Mouse (Mus musculus): ENCODE data around the gene Krt6b. TPM values are rescaled to one million over a fixed set of nuclear protein-coding genes. Genes with fewer than 3 reads are reported as not detected.

Gene Krt6b
- 14.7 and 18.5 TPM in 2 replicates for polyA plus RNA-seq (2015; fragmentation: Nextera tagmentation; extraction: Ambion mirVana)

DNA sequence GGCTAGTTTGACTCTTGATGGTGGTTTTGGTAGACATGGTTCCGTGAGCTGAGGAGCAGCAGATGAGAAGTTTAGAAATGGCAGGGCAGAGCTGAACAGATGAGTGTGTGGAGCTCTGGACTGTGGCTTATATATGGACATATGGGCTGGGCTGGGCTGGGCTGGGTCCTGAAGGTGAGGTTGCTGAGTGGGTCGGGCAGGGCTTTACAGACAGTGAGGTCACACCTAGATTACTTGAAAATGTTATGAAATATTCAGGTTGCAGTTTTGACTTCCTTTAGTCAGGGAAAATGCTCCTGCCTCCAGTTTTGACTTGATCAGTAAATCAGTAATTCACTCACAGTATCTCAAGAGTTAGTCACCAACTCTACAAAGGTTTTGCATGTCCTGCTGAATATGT, at the start of gene Krt6b:
Gene Krt6b (minus strand): TSS at position 101 of the 400 bp plus-strand sequence.
- H3K36me3 ChIP-seq (ENCODE audit: control insufficient read depth, insufficient read depth, low read length) = no peaks in the 10 kb centered on the region
- H3K9me3 ChIP-seq (replicated peaks; ENCODE audit: control insufficient read depth, low read length) = no peaks in the 10 kb centered on the region
- no peak within 1 kb of the TSS for H3K4me2 ChIP-seq (ENCODE audit: low read depth, low read length)
- H3K4me3 ChIP-seq (replicated peaks; ENCODE audit: low read length) = no peak within 1 kb of the TSS
- no peak within 1 kb of the TSS for H3K27ac ChIP-seq (ENCODE audit: low read length)
- 82% methylated on average over 2 of the region's 2 CpGs for WGBS
- no peaks in the 10 kb centered on the region for H3K4me1 ChIP-seq (ENCODE audit: control insufficient read depth, insufficient read depth, low read length)
- ATAC-seq (ENCODE audit: insufficient read depth, low FRiP score) = no peak
- no peak within 1 kb of the TSS for H3K9ac ChIP-seq (ENCODE audit: low read length)
- no peaks in the 10 kb centered on the region for H3K27me3 ChIP-seq (ENCODE audit: control insufficient read depth, insufficient read depth, low read length)

GRCm38 (mm10) chr15:101724686-101725085, 44.6 kb upstream of the Krt6b start:
- Histone ChIP-seq H3K4me2 (ENCODE audit: low read depth, low read length) (no peak overlapping the region), H3K4me3 (replicated peaks; ENCODE audit: low read length) (no peak overlapping the region), H3K27me3 (ENCODE audit: control insufficient read depth, insufficient read depth, low read length) (no peaks in the 10 kb centered on the region), H3K36me3 (ENCODE audit: control insufficient read depth, insufficient read depth, low read length) (no peaks in the 10 kb centered on the region), H3K4me1 (ENCODE audit: control insufficient read depth, insufficient read depth, low read length) (no peaks in the 10 kb centered on the region), H3K9ac (ENCODE audit: low read length) (no peak overlapping the region), H3K27ac (ENCODE audit: low read length) (no peak overlapping the region), H3K9me3 (replicated peaks; ENCODE audit: control insufficient read depth, low read length) (no peaks in the 10 kb centered on the region)
- WGBS = 33% methylated on average over 5 of the region's 5 CpGs
- no peak for ATAC-seq (ENCODE audit: insufficient read depth, low FRiP score)

DNA sequence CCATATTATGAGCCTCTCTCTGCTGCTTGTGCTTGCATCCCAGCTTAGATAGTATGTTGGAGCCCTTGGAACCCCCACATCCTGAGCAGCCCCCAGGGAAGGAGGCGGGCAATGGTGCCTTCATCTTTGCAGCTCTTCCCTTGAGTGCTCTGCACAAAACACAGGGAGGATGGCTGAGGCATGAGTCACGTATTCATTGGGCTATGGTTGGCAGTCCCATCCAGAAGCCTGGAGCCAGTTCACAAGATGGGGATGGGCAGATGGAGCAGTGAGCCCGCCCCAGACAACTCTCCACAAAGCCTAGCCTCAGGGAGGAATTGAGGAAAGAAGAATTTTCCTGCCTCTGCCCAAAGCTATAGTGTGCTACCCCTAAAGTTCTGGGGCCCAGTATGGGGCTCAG, 35.7 kb upstream of the Krt6b start:
- no peak overlapping the region for H3K4me3 ChIP-seq (replicated peaks; ENCODE audit: low read length)
- WGBS = 54% methylated on average over 3 of the region's 3 CpGs
- peaks cover 3% of the 10 kb centered on the region; the same call in 1 of the 2 replicates for H3K4me1 ChIP-seq (ENCODE audit: control insufficient read depth, insufficient read depth, low read length)
- H3K36me3 ChIP-seq (ENCODE audit: control insufficient read depth, insufficient read depth, low read length) = no peaks in the 10 kb centered on the region
- H3K27me3 ChIP-seq (ENCODE audit: control insufficient read depth, insufficient read depth, low read length) = no peaks in the 10 kb centered on the region
- no peaks in the 10 kb centered on the region for H3K9me3 ChIP-seq (replicated peaks; ENCODE audit: control insufficient read depth, low read length)
- peak overlapping the region; percentile 38; the same call in 1 of the 2 replicates for H3K27ac ChIP-seq (ENCODE audit: low read length)
- H3K9ac ChIP-seq (ENCODE audit: low read length) = no peak overlapping the region
- ATAC-seq (ENCODE audit: insufficient read depth, low FRiP score) = no peak
- H3K4me2 ChIP-seq (ENCODE audit: low read depth, low read length) = no peak overlapping the region

GRCm38 (mm10) chr15:101714356-101714755, 34.3 kb upstream of the Krt6b start:
- H3K36me3 ChIP-seq (ENCODE audit: control insufficient read depth, insufficient read depth, low read length) = no peaks in the 10 kb centered on the region
- H3K4me2 ChIP-seq (ENCODE audit: low read depth, low read length) = no peak overlapping the region
- H3K9me3 ChIP-seq (replicated peaks; ENCODE audit: control insufficient read depth, low read length) = no peaks in the 10 kb centered on the region
- no peaks in the 10 kb centered on the region for H3K27me3 ChIP-seq (ENCODE audit: control insufficient read depth, insufficient read depth, low read length)
- H3K9ac ChIP-seq (ENCODE audit: low read length) = no peak overlapping the region
- peak overlapping the region; percentile 31 for H3K27ac ChIP-seq (ENCODE audit: low read length)
- WGBS = 55% methylated on average over 5 of the region's 5 CpGs
- peaks cover 3% of the 10 kb centered on the region; the same call in 1 of the 2 replicates for H3K4me1 ChIP-seq (ENCODE audit: control insufficient read depth, insufficient read depth, low read length)
- no peak for ATAC-seq (ENCODE audit: insufficient read depth, low FRiP score)
- no peak overlapping the region for H3K4me3 ChIP-seq (replicated peaks; ENCODE audit: low read length)

- Histone ChIP-seq H3K4me1 (ENCODE audit: control insufficient read depth, insufficient read depth, low read length) (peaks cover 3% of the 10 kb centered on the region; the same call in 1 of the 2 replicates), H3K27me3 (ENCODE audit: control insufficient read depth, insufficient read depth, low read length) (no peaks in the 10 kb centered on the region), H3K9me3 (replicated peaks; ENCODE audit: control insufficient read depth, low read length) (no peaks in the 10 kb centered on the region), H3K9ac (ENCODE audit: low read length) (no peak overlapping the region), H3K36me3 (ENCODE audit: control insufficient read depth, insufficient read depth, low read length) (no peaks in the 10 kb centered on the region), H3K4me3 (replicated peaks; ENCODE audit: low read length) (no peak overlapping the region), H3K27ac (ENCODE audit: low read length) (peak overlapping the region; percentile 72), H3K4me2 (ENCODE audit: low read depth, low read length) (no peak overlapping the region)
- 54% methylated on average over 8 of the region's 8 CpGs for WGBS
- ATAC-seq (ENCODE audit: insufficient read depth, low FRiP score) = peak; percentile 64; the same call in 1 of the 2 replicates
Measured at GRCm38 (mm10) chr15:101713731-101714130, 33.6 kb upstream of the Krt6b start.

DNA sequence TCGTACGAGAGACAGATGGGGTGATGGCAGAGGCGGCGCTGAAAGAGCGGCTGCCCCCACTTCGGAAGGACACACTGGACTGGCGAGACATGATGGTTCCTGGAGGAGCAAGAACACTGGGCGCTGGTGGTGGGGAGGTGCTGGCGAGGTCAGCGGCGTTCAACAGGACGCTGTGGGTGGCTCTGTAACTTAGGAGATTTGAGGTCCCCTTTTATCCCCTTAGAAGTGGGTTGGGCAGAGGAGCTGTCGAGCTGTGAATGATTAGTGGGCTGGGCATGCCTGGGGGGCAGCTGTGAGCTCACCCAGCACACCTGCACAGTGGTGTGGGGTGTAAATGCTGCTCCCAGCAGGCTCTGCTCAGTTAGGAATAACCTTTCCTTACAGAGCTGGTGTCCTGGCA, 32.6 kb upstream of the Krt6b start, which contains the start of gene Krt5:
Gene Krt5 (minus strand): TSS at position 179 of the 400 bp plus-strand sequence.
- whole genome bisulfite sequencing = 51% methylated on average over 13 of the region's 13 CpGs
- no peak for ATAC-seq (ENCODE audit: insufficient read depth, low FRiP score)
- H3K9ac ChIP-seq (ENCODE audit: low read length) = peak within 1 kb of the TSS; percentile 55
- H3K9me3 ChIP-seq (replicated peaks; ENCODE audit: control insufficient read depth, low read length) = no peaks in the 10 kb centered on the region
- peak within 1 kb of the TSS; percentile 24; the same call in 1 of the 2 replicates for H3K4me2 ChIP-seq (ENCODE audit: low read depth, low read length)
- peak within 1 kb of the TSS; percentile 36 for H3K4me3 ChIP-seq (replicated peaks; ENCODE audit: low read length)
- peaks cover 3% of the 10 kb centered on the region; the same call in 1 of the 2 replicates for H3K4me1 ChIP-seq (ENCODE audit: control insufficient read depth, insufficient read depth, low read length)
- peak within 1 kb of the TSS; percentile 72 for H3K27ac ChIP-seq (ENCODE audit: low read length)
- H3K36me3 ChIP-seq (ENCODE audit: control insufficient read depth, insufficient read depth, low read length) = no peaks in the 10 kb centered on the region
- H3K27me3 ChIP-seq (ENCODE audit: control insufficient read depth, insufficient read depth, low read length) = no peaks in the 10 kb centered on the region

DNA sequence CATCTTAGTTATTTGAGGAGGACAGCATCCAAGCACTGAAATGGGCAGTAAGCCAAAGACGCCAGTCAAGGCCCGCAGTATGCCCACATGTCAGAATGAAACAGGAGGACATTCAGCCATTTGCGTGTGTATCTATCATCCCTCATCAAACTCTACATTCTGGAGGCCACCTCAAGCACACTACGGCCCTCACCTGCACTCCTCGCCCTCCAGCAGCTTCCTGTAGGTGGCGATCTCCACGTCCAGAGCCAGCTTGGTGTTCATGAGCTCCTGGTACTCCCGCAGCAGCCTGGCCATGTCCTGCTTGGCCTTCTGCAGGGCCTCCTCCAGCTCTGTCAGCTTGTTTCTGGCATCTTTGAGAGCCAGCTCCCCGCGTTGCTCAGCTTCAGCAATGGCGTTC, 28.6 kb upstream of the Krt6b start:
- H3K4me1 ChIP-seq (ENCODE audit: control insufficient read depth, insufficient read depth, low read length) = no peaks in the 10 kb centered on the region

GRCm38 (mm10) chr15:101707454-101707853, 27.4 kb upstream of the Krt6b start:
- no peak overlapping the region for H3K4me3 ChIP-seq (replicated peaks; ENCODE audit: low read length)
- no peaks in the 10 kb centered on the region for H3K36me3 ChIP-seq (ENCODE audit: control insufficient read depth, insufficient read depth, low read length)
- H3K9ac ChIP-seq (ENCODE audit: low read length) = no peak overlapping the region
- ATAC-seq (ENCODE audit: insufficient read depth, low FRiP score) = no peak
- H3K4me2 ChIP-seq (ENCODE audit: low read depth, low read length) = no peak overlapping the region
- no peaks in the 10 kb centered on the region for H3K9me3 ChIP-seq (replicated peaks; ENCODE audit: control insufficient read depth, low read length)
- H3K27ac ChIP-seq (ENCODE audit: low read length) = no peak overlapping the region
- 77% methylated on average over 9 of the region's 9 CpGs for WGBS
- no peaks in the 10 kb centered on the region for H3K4me1 ChIP-seq (ENCODE audit: control insufficient read depth, insufficient read depth, low read length)
- no peaks in the 10 kb centered on the region for H3K27me3 ChIP-seq (ENCODE audit: control insufficient read depth, insufficient read depth, low read length)

More for the DNA sequence above, 28.6 kb upstream of the Krt6b start:
- Histone ChIP-seq H3K4me3 (replicated peaks; ENCODE audit: low read length) (no peak overlapping the region), H3K36me3 (ENCODE audit: control insufficient read depth, insufficient read depth, low read length) (no peaks in the 10 kb centered on the region), H3K27ac (ENCODE audit: low read length) (no peak overlapping the region), H3K9ac (ENCODE audit: low read length) (no peak overlapping the region), H3K9me3 (replicated peaks; ENCODE audit: control insufficient read depth, low read length) (no peaks in the 10 kb centered on the region), H3K27me3 (ENCODE audit: control insufficient read depth, insufficient read depth, low read length) (no peaks in the 10 kb centered on the region), H3K4me2 (ENCODE audit: low read depth, low read length) (no peak overlapping the region)
- no peak for ATAC-seq (ENCODE audit: insufficient read depth, low FRiP score)
- 64% methylated on average over 11 of the region's 11 CpGs for WGBS

- Histone ChIP-seq H3K4me2 (ENCODE audit: low read depth, low read length) (no peak overlapping the region), H3K27ac (ENCODE audit: low read length) (no peak overlapping the region), H3K36me3 (ENCODE audit: control insufficient read depth, insufficient read depth, low read length) (no peaks in the 10 kb centered on the region), H3K9me3 (replicated peaks; ENCODE audit: control insufficient read depth, low read length) (no peaks in the 10 kb centered on the region), H3K9ac (ENCODE audit: low read length) (no peak overlapping the region), H3K4me3 (replicated peaks; ENCODE audit: low read length) (no peak overlapping the region), H3K27me3 (ENCODE audit: control insufficient read depth, insufficient read depth, low read length) (no peaks in the 10 kb centered on the region), H3K4me1 (ENCODE audit: control insufficient read depth, insufficient read depth, low read length) (no peaks in the 10 kb centered on the region)
- ATAC-seq (ENCODE audit: insufficient read depth, low FRiP score) = no peak
- 67% methylated on average over 4 of the region's 4 CpGs for WGBS
Measured at GRCm38 (mm10) chr15:101704066-101704465, 24.0 kb upstream of the Krt6b start.

Data from stomach, embryonic 16.5 days (tissue).